Mouse (Mus musculus): Measurements from ENCODE around the gene Gm49027. TPM values are rescaled to one million over a fixed set of nuclear protein-coding genes. Genes with fewer than 3 reads are reported as not detected.
"Not testable (repeated sequence)": the region's sequence is repeated elsewhere in the genome, so short reads cannot be mapped to it uniquely, and the experiment has no call there.

Gene Gm49027
- polyA plus RNA-seq, 1 experiment from 2014 or later, result 0.18 TPM

DNA sequence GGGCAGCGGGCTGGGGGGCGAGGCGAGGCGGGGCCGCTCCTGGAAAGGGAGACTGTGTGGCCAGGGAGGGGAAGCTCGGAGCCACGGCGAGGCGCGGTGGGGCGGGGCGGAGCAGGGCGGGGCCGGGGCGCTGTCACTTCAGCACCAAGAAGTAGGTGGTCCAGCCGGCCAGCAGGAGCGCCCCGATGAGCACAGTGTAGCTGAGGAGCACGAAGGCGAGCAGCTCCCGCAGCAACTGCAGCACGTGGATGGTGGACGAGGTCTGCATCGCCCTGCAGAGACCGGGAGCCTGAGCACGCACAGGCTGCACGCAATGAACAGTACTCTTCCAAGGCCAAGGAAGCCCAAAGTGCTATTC, 916 bp downstream of the Gm49027 start:
- Histone ChIP-seq H3K9ac (no peak overlapping the region), H3K4me3 (peak overlapping the region; percentile 77), H3K27me3 (no peaks in the 10 kb centered on the region), H3K9me3 (replicated peaks) (no peaks in the 10 kb centered on the region), H3K4me2 (peak overlapping the region; percentile 95), H3K36me3 (peaks cover 18% of the 10 kb centered on the region), H3K27ac (no peak overlapping the region), H3K4me1 (replicated peaks) (peaks cover 15% of the 10 kb centered on the region)
- WGBS, result 0% methylated on average over 25 of the region's 27 CpGs
- peak; percentile 93 for ATAC-seq (replicated peaks; ENCODE audit: insufficient number of reproducible peaks, insufficient read depth, low FRiP score, low read depth)

DNA sequence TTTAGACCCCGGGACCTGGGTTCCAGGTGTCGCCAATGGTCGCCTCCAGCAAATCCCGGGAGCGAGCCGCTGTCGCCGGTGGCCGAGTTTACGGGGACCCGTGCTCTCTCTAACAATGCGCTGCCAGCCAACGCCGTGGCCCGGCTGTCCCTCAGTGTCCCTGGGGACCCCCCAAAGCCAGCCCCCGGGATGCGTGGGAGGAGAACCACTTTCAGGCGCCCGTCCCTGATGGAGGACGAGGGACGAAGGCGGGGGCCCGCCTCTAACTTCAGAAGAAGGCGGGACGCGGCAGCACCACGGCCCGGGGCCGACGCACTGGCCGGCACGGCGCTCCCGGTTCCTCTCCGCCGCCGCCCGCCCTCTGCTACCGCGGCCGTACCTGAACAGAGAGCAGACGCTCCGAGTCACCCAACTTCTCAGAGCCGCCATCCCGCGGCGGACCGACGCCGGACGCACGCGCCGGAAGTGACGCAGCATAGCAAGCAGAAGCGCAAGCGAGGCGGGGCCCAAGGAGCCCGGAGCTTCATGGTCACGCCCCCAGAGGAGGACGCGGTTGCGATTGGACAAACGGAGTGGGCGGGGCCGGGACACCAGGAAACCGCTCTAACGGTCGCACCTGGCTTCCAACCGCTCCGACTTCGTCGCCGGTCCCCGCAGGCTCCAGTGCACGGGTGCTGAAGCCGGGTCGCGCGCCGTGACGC, 1.4 kb downstream of the Gm49027 start, which contains the start of gene Diablo:
Gene Diablo (minus strand): TSS at position 485 of the 701 bp plus-strand sequence.
- Histone ChIP-seq H3K27ac (peak within 1 kb of the TSS; percentile 61), H3K27me3 (no peaks in the 10 kb centered on the region), H3K9me3 (replicated peaks) (no peaks in the 10 kb centered on the region), H3K4me1 (replicated peaks) (peaks cover 15% of the 10 kb centered on the region), H3K4me3 (peak within 1 kb of the TSS; percentile 77), H3K9ac (peak within 1 kb of the TSS; percentile 81), H3K4me2 (peak within 1 kb of the TSS; percentile 95), H3K36me3 (peaks cover 17% of the 10 kb centered on the region)
- WGBS, result under 1% methylated on average over 77 of the region's 82 CpGs
- peak; percentile 98 for ATAC-seq (replicated peaks; ENCODE audit: insufficient number of reproducible peaks, insufficient read depth, low FRiP score, low read depth)

DNA sequence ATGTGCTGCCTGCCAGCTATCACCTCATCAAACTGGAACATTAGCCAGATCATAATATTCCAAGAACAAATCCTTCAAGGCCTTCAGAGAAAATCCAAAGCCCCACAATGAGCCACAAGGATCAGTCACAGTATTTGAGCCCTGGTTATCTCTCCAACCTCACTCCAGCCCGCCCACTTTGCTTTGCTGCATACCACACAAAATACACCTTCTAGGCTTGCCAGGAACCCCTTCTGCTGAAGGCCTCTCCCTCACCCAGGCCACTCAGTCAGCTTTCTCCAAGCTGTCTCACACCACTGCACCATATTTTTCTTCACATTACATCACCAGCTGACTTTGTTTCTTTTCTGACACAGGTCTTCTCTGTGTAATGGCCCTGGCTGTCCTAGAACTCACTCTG, 3.1 kb downstream of the Gm49027 start:
- peaks cover 15% of the 10 kb centered on the region for H3K4me1 ChIP-seq (replicated peaks)
- H3K27me3 ChIP-seq, result no peaks in the 10 kb centered on the region
- H3K27ac ChIP-seq, result no peak overlapping the region
- no peak overlapping the region for H3K4me3 ChIP-seq
- no peak for ATAC-seq (replicated peaks; ENCODE audit: insufficient number of reproducible peaks, insufficient read depth, low FRiP score, low read depth)
- no peak overlapping the region for H3K4me2 ChIP-seq
- H3K9ac ChIP-seq, result no peak overlapping the region
- H3K9me3 ChIP-seq (replicated peaks), result no peaks in the 10 kb centered on the region
- 70% methylated on average over 1 of the region's 1 CpGs for WGBS
- peaks cover 22% of the 10 kb centered on the region for H3K36me3 ChIP-seq

DNA sequence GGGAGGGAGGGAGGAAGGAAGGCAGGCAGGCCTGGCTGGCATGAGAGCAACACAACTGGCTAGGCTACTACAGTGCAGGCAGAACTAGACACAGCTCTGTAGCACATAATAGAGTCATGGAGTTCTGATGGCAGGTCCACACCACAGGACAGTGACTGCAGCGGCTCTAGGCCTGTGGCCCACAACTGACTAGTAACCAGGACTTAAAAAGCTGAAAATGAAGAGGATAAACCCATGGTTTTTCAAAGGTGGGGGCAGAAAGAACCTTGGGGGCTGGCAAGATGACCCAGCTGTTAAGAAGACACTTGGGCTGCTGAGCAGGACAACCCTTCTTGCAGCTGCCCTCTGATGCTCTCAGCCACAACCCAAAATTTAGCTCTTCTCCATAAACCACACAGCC, 3.7 kb downstream of the Gm49027 start:
- Histone ChIP-seq H3K27me3 (no peaks in the 10 kb centered on the region), H3K9me3 (replicated peaks) (no peaks in the 10 kb centered on the region), H3K4me2 (no peak overlapping the region), H3K27ac (no peak overlapping the region), H3K36me3 (peaks cover 26% of the 10 kb centered on the region), H3K4me1 (replicated peaks) (peaks cover 15% of the 10 kb centered on the region), H3K9ac (no peak overlapping the region), H3K4me3 (no peak overlapping the region)
- ATAC-seq (replicated peaks; ENCODE audit: insufficient number of reproducible peaks, insufficient read depth, low FRiP score, low read depth), result no peak
- WGBS, result 82% methylated on average over 1 of the region's 1 CpGs

DNA sequence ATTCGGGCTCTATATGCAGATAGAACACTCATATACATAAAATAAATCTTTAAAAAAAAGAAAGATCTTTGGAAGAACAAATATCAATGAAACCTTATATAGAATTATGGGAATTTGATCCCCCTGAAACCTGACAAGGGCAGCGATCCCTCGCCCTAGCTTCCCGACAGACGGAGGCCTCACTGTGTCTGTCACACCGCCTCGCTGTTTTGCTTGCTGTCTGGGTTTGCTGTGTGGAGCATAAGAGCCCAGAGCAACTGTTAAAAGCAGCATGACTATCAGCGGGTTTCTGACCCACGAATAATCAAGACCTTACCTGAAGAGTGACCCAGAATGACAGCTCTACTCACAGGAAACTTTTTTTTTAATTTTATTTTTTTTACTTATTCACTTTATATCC, 4.6 kb downstream of the Gm49027 start:
- WGBS, result 86% methylated on average over 9 of the region's 9 CpGs
- Histone ChIP-seq H3K36me3 (peaks cover 35% of the 10 kb centered on the region), H3K27me3 (no peaks in the 10 kb centered on the region), H3K4me2 (no peak overlapping the region), H3K27ac (no peak overlapping the region), H3K4me3 (no peak overlapping the region), H3K4me1 (replicated peaks) (peaks cover 15% of the 10 kb centered on the region), H3K9me3 (replicated peaks) (no peaks in the 10 kb centered on the region), H3K9ac (no peak overlapping the region)
- no peak for ATAC-seq (replicated peaks; ENCODE audit: insufficient number of reproducible peaks, insufficient read depth, low FRiP score, low read depth)

DNA sequence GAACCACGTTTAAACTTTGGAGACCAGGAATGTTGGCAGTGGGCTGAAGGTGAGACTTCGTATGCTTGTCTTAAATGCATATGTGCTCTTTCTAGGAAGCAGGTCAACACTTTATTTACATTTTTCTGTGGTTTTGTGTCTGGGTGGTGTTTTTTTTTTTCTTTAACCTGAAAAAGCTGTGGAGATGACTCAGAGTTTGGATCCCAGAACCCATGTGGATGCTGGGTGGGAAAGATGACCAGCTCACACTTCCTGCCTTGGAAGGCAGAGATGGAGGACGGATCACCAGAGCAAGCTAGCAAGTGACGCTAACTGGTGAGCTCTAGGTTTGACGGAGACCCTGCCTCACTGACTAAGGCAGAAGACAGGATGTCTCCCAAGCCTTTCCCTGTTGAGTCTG, 10.4 kb downstream of the Gm49027 start:
- no peaks in the 10 kb centered on the region for H3K9me3 ChIP-seq (replicated peaks)
- peaks cover 39% of the 10 kb centered on the region for H3K36me3 ChIP-seq
- no peaks in the 10 kb centered on the region for H3K4me1 ChIP-seq (replicated peaks)
- H3K4me2 ChIP-seq, result no peak overlapping the region
- no peak for ATAC-seq (replicated peaks; ENCODE audit: insufficient number of reproducible peaks, insufficient read depth, low FRiP score, low read depth)
- no peak overlapping the region for H3K9ac ChIP-seq
- no peak overlapping the region for H3K4me3 ChIP-seq
- peaks cover 4% of the 10 kb centered on the region; the same call in 1 of the 2 replicates for H3K27me3 ChIP-seq
- H3K27ac ChIP-seq, result no peak overlapping the region
- WGBS, result 89% methylated on average over 5 of the region's 5 CpGs

DNA sequence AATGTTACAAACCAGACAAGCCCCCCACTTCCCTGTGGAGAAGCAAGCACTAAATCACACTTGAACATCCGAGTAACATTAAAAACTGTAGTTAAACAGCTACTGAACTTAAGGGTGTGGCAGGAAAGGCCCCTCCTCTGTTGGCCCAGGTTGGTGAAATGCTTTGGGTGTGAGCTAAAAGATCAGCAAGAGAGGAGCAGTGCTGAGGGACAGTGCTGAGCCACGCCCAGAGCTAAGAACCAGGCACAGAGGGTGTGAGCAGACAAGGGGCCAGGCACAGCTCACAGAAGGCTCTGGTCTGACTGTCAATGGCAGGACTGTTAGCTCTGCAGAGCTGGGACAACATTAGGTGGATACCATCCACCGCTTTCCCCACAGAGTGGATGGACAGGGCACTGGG, 13.2 kb downstream of the Gm49027 start:
- H3K27me3 ChIP-seq, result peaks cover 31% of the 10 kb centered on the region
- peaks cover 15% of the 10 kb centered on the region for H3K4me1 ChIP-seq (replicated peaks)
- H3K9ac ChIP-seq, result no peak overlapping the region
- no peaks in the 10 kb centered on the region for H3K9me3 ChIP-seq (replicated peaks)
- H3K36me3 ChIP-seq, result peaks cover 18% of the 10 kb centered on the region
- H3K27ac ChIP-seq, result no peak overlapping the region
- H3K4me3 ChIP-seq, result no peak overlapping the region
- no peak for ATAC-seq (replicated peaks; ENCODE audit: insufficient number of reproducible peaks, insufficient read depth, low FRiP score, low read depth)
- 71% methylated on average over 3 of the region's 3 CpGs for WGBS
- no peak overlapping the region for H3K4me2 ChIP-seq

DNA sequence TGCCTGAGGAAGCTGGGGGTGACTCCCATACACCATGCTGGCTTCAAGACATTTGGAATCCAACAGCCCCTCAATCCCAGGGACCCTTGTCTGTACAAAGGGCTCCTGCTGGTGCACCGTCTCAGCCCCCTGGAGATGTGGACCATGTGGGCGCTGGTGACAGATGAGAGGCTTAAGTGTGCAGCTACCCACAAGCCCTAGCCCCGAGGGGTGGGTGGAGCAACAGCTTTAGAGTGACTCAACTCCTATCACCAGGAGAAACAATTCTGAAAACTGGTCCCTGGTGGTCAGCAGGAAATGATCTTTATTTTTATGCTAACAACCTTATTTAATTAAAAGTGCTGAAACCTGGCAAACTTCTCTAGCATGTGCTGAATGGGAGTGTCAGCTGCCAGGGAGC, 13.9 kb downstream of the Gm49027 start:
- H3K27ac ChIP-seq; ATAC-seq (replicated peaks; ENCODE audit: insufficient number of reproducible peaks, insufficient read depth, low FRiP score, low read depth): not testable (repeated sequence)
- 78% methylated on average over 3 of the region's 3 CpGs for WGBS

DNA sequence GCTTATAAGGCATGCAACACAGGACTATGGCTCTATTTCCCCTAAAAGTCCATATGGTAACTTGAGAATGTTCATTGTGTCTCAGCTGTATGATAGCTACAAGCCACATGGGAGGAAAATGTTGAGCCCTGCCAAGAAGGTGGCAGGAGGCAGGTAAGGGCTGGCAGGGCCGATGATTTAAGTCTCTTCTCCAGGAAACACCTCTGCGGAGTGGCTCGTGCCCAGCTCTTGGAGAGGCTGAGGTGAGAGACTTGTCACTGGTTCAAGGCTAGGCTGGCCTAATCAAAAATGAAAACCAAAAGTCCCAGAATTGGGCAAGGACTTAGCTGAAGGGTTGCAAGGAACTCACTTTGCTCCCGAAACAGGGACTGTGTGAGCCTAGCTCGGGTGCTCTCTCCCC, 15.1 kb downstream of the Gm49027 start, which contains the start of gene B3gnt4:
Gene B3gnt4 (plus strand): TSS at position 301 of the 400 bp plus-strand sequence.
- no peak within 1 kb of the TSS for H3K9ac ChIP-seq
- H3K27me3 ChIP-seq, result peaks cover 41% of the 10 kb centered on the region
- WGBS, result 86% methylated on average over 5 of the region's 5 CpGs
- no peak within 1 kb of the TSS for H3K27ac ChIP-seq
- no peak within 1 kb of the TSS for H3K4me3 ChIP-seq
- peaks cover 4% of the 10 kb centered on the region; the same call in 1 of the 2 replicates for H3K36me3 ChIP-seq
- peaks cover 15% of the 10 kb centered on the region for H3K4me1 ChIP-seq (replicated peaks)
- H3K9me3 ChIP-seq (replicated peaks), result no peaks in the 10 kb centered on the region
- no peak for ATAC-seq (replicated peaks; ENCODE audit: insufficient number of reproducible peaks, insufficient read depth, low FRiP score, low read depth)
- H3K4me2 ChIP-seq, result no peak within 1 kb of the TSS

More for the DNA sequence above, 13.9 kb downstream of the Gm49027 start:
- not testable (repeated sequence) for H3K4me2 ChIP-seq; H3K4me3 ChIP-seq; H3K9ac ChIP-seq; H3K9me3 ChIP-seq (replicated peaks)
- Histone ChIP-seq H3K36me3 (peaks cover 11% of the 10 kb centered on the region), H3K4me1 (replicated peaks) (peaks cover 15% of the 10 kb centered on the region), H3K27me3 (peaks cover 36% of the 10 kb centered on the region)

DNA sequence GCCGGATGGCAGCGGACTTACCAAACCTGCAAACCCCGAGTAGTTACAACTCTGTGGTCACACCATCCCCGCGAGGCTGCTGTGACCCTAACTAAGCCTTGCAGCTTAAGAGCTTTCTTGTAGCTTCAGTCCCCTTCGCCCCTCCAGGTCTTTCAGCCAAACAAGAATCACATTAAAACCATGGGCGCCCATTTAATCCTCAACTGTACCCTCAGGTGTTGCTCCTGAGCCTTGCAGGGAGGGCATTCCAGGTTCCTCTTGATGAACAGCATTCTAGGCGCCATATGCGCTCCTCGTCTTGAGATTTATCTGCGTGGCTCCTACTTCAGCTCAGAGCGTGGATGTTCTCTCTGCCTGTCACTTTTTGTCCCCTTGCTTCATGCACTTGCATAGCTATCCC, 16.4 kb downstream of the Gm49027 start:
- peak overlapping the region; percentile 62 for H3K4me3 ChIP-seq
- 8% methylated on average over 12 of the region's 12 CpGs for WGBS
- peaks cover 4% of the 10 kb centered on the region; the same call in 1 of the 2 replicates for H3K36me3 ChIP-seq
- peaks cover 15% of the 10 kb centered on the region for H3K4me1 ChIP-seq (replicated peaks)
- H3K9me3 ChIP-seq (replicated peaks), result no peaks in the 10 kb centered on the region
- H3K27ac ChIP-seq, result no peak overlapping the region
- H3K9ac ChIP-seq, result peak overlapping the region; percentile 43
- H3K27me3 ChIP-seq, result peaks cover 47% of the 10 kb centered on the region
- peak overlapping the region; percentile 82 for H3K4me2 ChIP-seq
- no peak for ATAC-seq (replicated peaks; ENCODE audit: insufficient number of reproducible peaks, insufficient read depth, low FRiP score, low read depth)

DNA sequence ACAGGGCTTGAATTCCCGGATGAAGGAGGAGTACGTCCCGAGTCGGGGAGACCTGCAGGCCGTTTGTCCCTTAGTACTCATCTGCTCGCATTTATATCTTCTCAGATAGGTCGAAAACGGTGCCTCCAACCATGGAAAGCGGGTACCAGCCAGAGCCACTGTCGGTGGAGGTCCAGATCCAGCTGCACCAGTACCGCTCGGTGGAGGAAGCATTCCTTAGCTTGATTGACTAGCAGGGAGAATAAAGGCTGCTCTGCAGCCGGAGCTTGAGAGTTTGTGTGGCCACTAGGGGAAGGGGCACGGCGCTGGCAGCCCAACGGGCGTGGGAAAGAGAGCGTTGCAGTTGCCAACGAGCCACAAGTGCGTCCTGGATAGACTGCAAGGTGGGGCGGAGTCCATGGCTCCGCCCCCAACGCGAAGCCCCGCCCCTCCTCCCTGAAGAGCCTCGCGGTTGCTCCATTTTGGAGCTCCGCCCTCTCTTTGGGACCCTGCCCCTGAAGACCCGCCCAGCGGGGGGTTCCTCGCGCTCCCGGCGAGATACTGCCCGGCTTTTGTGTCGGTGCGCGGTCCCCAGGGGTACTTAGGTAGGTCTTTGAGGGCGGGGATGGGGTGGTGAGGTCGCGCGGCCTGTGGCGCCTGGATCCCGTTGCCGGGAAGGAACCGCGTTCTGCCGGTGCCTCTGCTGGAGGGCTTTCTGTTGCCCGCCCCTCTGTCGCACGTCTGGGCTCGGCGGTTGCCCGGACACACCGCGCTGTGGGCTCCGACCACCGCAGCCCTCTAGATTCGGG, 17.2 kb downstream of the Gm49027 start:
- Histone ChIP-seq H3K9me3 (replicated peaks) (no peaks in the 10 kb centered on the region), H3K36me3 (peaks cover 4% of the 10 kb centered on the region; the same call in 1 of the 2 replicates), H3K4me1 (replicated peaks) (peaks cover 15% of the 10 kb centered on the region), H3K27ac (no peak overlapping the region), H3K4me2 (peak overlapping the region; percentile 82), H3K27me3 (peaks cover 47% of the 10 kb centered on the region), H3K4me3 (peak overlapping the region; percentile 62), H3K9ac (peak overlapping the region; percentile 43)
- ATAC-seq (replicated peaks; ENCODE audit: insufficient number of reproducible peaks, insufficient read depth, low FRiP score, low read depth), result peak; percentile 84
- WGBS, result 1% methylated on average over 59 of the region's 59 CpGs
